Mouse (Mus musculus) urinary bladder, postnatal 25 days (tissue): ENCODE data around the gene Smap1.
A peak's percentile ranks its signal among the peaks of the same experiment; 100 is the strongest.

Experiments used
- DNase-seq: peaks from one replicate; pipeline ENCODE4 v3.0.0; 2022; ENCODE audit warnings: low spot score

Gene Smap1

DNA sequence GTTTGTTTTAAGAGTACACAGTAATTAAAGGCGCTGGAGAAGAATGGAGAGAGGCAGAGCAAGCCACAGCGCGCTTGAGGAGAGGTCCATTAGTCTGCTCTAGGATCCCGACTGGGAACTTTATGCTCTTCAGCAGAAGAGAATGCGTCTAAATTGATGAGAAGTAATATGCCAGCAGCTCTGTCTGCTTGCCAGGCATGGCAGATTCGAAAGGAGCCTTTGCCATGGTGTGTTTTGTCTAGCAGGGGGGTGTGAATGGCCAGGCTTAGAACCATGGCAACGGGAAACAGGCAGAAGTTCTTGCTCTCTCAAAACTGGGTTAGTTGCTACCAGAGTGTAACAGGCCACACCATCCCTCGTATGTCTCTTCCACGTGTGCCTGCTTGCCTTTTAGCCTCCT lies 87.3 kb downstream of the Smap1 start:
- DNase-seq: no peak

DNA sequence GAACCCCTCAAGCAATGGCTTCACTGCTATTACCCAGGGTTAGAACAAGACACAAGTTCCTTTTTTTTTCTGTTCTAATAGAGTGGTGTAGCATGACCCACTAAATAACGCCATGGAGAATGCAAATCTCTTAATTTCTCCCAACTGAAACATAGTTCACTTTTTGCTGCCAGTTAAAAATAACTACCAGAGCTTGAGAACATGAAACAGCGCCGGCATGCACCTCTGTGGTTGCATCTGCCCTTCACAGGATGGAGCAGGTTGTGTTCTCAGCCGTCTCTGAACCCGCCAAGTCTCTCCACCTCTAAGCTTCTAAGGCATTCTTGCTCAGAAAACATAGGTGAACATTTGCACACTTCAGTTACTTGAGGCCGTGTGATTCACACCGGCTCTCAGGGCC lies 87.9 kb downstream of the Smap1 start:
- DNase-seq: no peak

DNA sequence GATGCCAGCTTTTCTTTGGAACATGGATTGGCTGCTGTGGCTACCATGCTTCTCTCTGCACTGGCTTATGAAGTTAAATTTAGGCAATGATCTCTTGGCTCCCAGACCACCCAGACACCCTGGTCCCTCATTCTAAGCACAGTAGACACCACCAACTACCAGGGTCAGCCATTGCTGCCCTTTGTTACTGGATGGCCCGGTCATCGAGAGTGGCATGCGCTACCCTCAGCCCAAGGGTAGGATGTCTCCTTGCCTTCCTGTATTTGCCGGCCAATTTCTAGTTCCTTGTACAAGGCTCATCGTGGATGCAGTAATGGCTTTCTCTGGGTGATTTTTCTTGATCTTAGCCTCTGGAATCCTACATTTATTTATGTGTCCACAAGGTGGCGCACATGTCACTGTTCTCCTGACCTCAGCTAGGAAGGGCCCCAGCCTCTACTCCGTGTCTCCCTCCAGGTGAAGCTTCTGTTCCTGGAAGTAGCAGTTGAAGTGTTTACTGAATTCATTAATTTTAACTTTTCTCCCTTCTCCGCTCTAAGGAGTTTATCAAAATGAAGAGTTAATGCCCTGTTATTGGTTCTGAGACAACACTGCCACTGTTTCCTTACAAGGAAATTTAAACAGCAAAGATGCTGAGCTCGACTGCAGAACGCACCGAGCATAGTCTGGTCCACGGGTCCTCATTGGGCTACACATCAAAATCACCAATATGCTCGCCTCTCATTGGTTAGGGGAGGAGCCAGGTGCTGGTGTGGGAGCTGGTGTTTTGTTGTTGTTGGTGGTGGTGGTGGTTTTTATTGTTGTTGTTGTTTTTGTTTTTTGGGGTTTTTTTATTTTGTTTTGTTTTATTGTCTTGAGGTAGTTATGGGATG lies 95.0 kb downstream of the Smap1 start:
- peak; percentile 41 for DNase-seq

DNA sequence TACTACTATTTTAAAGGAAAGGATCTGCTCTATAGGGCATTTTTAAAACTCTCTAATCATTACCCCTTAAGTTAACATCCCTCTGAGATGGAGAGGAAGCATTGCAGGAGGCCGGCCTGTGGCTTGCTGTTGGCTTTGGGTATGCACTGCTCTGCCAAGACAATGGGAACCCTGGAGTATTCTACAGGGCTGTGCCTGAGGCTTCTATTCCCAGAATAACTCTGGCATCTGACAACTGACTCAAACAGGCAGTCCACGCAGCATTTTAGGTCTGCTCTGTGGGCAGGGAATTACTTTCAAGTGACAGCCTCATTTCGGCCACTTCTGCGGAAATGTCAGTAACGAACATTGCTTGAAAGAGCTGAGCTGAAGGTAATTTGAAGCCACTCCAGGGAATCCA lies 100.5 kb downstream of the Smap1 start:
- no peak for DNase-seq

DNA sequence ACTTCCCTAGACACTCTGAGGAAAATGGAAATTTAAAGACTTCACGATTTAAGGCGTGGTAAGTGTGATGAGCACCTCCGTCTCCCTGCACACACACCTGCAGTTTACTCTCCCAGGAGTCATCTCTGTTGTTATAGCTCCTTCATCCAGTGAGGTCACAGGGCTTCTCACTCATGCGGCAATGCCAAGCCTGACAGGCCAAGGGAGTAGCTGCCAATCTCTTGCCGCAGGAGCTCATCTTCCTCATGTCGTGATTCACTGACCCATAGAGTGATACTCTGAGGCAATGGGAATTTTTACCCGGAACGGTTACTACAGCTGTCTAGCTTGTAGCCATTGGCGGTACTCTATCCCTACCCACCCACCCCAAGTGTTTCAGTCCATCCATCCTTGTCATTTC lies 123.8 kb downstream of the Smap1 start:
- DNase-seq: no peak
